Mouse (Mus musculus): ENCODE results near the gene Rbm47. TPM values are rescaled to one million over a fixed set of nuclear protein-coding genes. Genes with fewer than 3 reads are reported as not detected.

The Rbm47 gene
- 33.1 and 37.2 TPM in 2 replicates for polyA plus RNA-seq (2012; rRNA removed)

- TF ChIP-seq CTCF (IDR thresholded peaks at IDR 0.05; ENCODE audit: insufficient read depth, low read length), result no peak
- no peak for DNase-seq
- Histone ChIP-seq H3K4me3 (replicated peaks; ENCODE audit: extremely low read depth, low read depth, low read length) (no peak within 1 kb of the TSS), H3K4me1 (ENCODE audit: control insufficient read depth, insufficient read depth, low read length) (no peaks in the 10 kb centered on the region)
- 73% methylated on average over 2 of the region's 2 CpGs for WGBS
Observed at GRCm38 (mm10) chr5:66173018-66173417, at the start of gene Rbm47. Gene Rbm47 (minus strand): TSS chr5:66173118.

GRCm38 (mm10) chr5:66220620-66221019 lies 47.7 kb upstream of the Rbm47 start:
- H3K4me3 ChIP-seq (replicated peaks; ENCODE audit: extremely low read depth, low read depth, low read length), result no peak overlapping the region
- no peak for TF ChIP-seq POLR2A (IDR thresholded peaks at IDR 0.05; ENCODE audit: borderline replicate concordance, extremely low read depth, low read depth, low read length)
- no peak for TF ChIP-seq CTCF (IDR thresholded peaks at IDR 0.05; ENCODE audit: insufficient read depth, low read length)
- no peaks in the 10 kb centered on the region for H3K4me1 ChIP-seq (ENCODE audit: control insufficient read depth, insufficient read depth, low read length)
- no peak for DNase-seq
- WGBS, result 79% methylated on average over 9 of the region's 9 CpGs

- TF ChIP-seq CTCF (IDR thresholded peaks at IDR 0.05; ENCODE audit: insufficient read depth, low read length), result no peak
- TF ChIP-seq POLR2A (IDR thresholded peaks at IDR 0.05; ENCODE audit: borderline replicate concordance, extremely low read depth, low read depth, low read length), result no peak
- DNase-seq, result no peak
- WGBS, result 39% methylated on average over 6 of the region's 6 CpGs
- no peak overlapping the region for H3K4me3 ChIP-seq (replicated peaks; ENCODE audit: extremely low read depth, low read depth, low read length)
- H3K4me1 ChIP-seq (ENCODE audit: control insufficient read depth, insufficient read depth, low read length), result no peaks in the 10 kb centered on the region
Observed at GRCm38 (mm10) chr5:66219692-66220091, 46.8 kb upstream of the Rbm47 start.

- no peak overlapping the region for H3K4me3 ChIP-seq (replicated peaks; ENCODE audit: extremely low read depth, low read depth, low read length)
Observed at GRCm38 (mm10) chr5:66215569-66216277, 42.8 kb upstream of the Rbm47 start.

GRCm38 (mm10) chr5:66214395-66214935 lies 41.5 kb upstream of the Rbm47 start:
- Histone ChIP-seq H3K4me3 (replicated peaks; ENCODE audit: extremely low read depth, low read depth, low read length) (no peak overlapping the region), H3K4me1 (ENCODE audit: control insufficient read depth, insufficient read depth, low read length) (no peaks in the 10 kb centered on the region)
- WGBS, result 68% methylated on average over 7 of the region's 7 CpGs
- no peak for DNase-seq
- TF ChIP-seq CTCF (IDR thresholded peaks at IDR 0.05; ENCODE audit: insufficient read depth, low read length) (no peak), POLR2A (IDR thresholded peaks at IDR 0.05; ENCODE audit: borderline replicate concordance, extremely low read depth, low read depth, low read length) (no peak)

More at GRCm38 (mm10) chr5:66215569-66216277, 42.8 kb upstream of the Rbm47 start:
- TF ChIP-seq POLR2A (IDR thresholded peaks at IDR 0.05; ENCODE audit: borderline replicate concordance, extremely low read depth, low read depth, low read length), result no peak
- TF ChIP-seq CTCF (IDR thresholded peaks at IDR 0.05; ENCODE audit: insufficient read depth, low read length), result no peak
- no peaks in the 10 kb centered on the region for H3K4me1 ChIP-seq (ENCODE audit: control insufficient read depth, insufficient read depth, low read length)
- DNase-seq, result no peak
- 59% methylated on average over 10 of the region's 10 CpGs for WGBS

- TF ChIP-seq POLR2A (IDR thresholded peaks at IDR 0.05; ENCODE audit: borderline replicate concordance, extremely low read depth, low read depth, low read length) (no peak), CTCF (IDR thresholded peaks at IDR 0.05; ENCODE audit: insufficient read depth, low read length) (no peak)
- 74% methylated on average over 5 of the region's 5 CpGs for WGBS
- DNase-seq, result no peak
- Histone ChIP-seq H3K4me1 (ENCODE audit: control insufficient read depth, insufficient read depth, low read length) (no peaks in the 10 kb centered on the region), H3K4me3 (replicated peaks; ENCODE audit: extremely low read depth, low read depth, low read length) (no peak overlapping the region)
Observed at GRCm38 (mm10) chr5:66209532-66210176, 36.7 kb upstream of the Rbm47 start.

GRCm38 (mm10) chr5:66204966-66205365 lies 32.0 kb upstream of the Rbm47 start:
- TF ChIP-seq CTCF (IDR thresholded peaks at IDR 0.05; ENCODE audit: insufficient read depth, low read length), result no peak
- TF ChIP-seq POLR2A (IDR thresholded peaks at IDR 0.05; ENCODE audit: borderline replicate concordance, extremely low read depth, low read depth, low read length), result no peak
- DNase-seq, result no peak
- WGBS, result 67% methylated on average over 4 of the region's 4 CpGs
- H3K4me3 ChIP-seq (replicated peaks; ENCODE audit: extremely low read depth, low read depth, low read length), result no peak overlapping the region
- H3K4me1 ChIP-seq (ENCODE audit: control insufficient read depth, insufficient read depth, low read length), result no peaks in the 10 kb centered on the region

- DNase-seq, result no peak
- H3K4me3 ChIP-seq (replicated peaks; ENCODE audit: extremely low read depth, low read depth, low read length), result no peak overlapping the region
- H3K4me1 ChIP-seq (ENCODE audit: control insufficient read depth, insufficient read depth, low read length), result no peaks in the 10 kb centered on the region
- WGBS, result 73% methylated on average over 1 of the region's 1 CpGs
- TF ChIP-seq CTCF (IDR thresholded peaks at IDR 0.05; ENCODE audit: insufficient read depth, low read length) (no peak), POLR2A (IDR thresholded peaks at IDR 0.05; ENCODE audit: borderline replicate concordance, extremely low read depth, low read depth, low read length) (no peak)
Observed at GRCm38 (mm10) chr5:66203424-66203823, 30.5 kb upstream of the Rbm47 start.

- Histone ChIP-seq H3K4me3 (replicated peaks; ENCODE audit: extremely low read depth, low read depth, low read length) (no peak overlapping the region), H3K4me1 (ENCODE audit: control insufficient read depth, insufficient read depth, low read length) (no peaks in the 10 kb centered on the region)
- peak; percentile 38 for DNase-seq
- TF ChIP-seq POLR2A (IDR thresholded peaks at IDR 0.05; ENCODE audit: borderline replicate concordance, extremely low read depth, low read depth, low read length), result no peak
- 31% methylated on average over 10 of the region's 10 CpGs for WGBS
Observed at GRCm38 (mm10) chr5:66200044-66200443, 27.1 kb upstream of the Rbm47 start.

- no peak for DNase-seq
- Histone ChIP-seq H3K4me3 (replicated peaks; ENCODE audit: extremely low read depth, low read depth, low read length) (no peak overlapping the region), H3K4me1 (ENCODE audit: control insufficient read depth, insufficient read depth, low read length) (no peaks in the 10 kb centered on the region)
- TF ChIP-seq CTCF (IDR thresholded peaks at IDR 0.05; ENCODE audit: insufficient read depth, low read length), result no peak
- TF ChIP-seq POLR2A (IDR thresholded peaks at IDR 0.05; ENCODE audit: borderline replicate concordance, extremely low read depth, low read depth, low read length), result no peak
- WGBS, result 77% methylated on average over 10 of the region's 10 CpGs
Observed at GRCm38 (mm10) chr5:66195323-66195722, 22.4 kb upstream of the Rbm47 start.
